Mouse (Mus musculus): ENCODE measurements at regions not wholly inside any gene's neighbourhood (a gene's known extent, or its start where the extent isn't known, plus 50 kb on each side); places are given as distances from the start of the nearest gene placed in this dataset.
"Not testable (repeated sequence)": the region's sequence is repeated elsewhere in the genome, so short reads cannot be mapped to it uniquely, and the experiment has no call there.

DNA sequence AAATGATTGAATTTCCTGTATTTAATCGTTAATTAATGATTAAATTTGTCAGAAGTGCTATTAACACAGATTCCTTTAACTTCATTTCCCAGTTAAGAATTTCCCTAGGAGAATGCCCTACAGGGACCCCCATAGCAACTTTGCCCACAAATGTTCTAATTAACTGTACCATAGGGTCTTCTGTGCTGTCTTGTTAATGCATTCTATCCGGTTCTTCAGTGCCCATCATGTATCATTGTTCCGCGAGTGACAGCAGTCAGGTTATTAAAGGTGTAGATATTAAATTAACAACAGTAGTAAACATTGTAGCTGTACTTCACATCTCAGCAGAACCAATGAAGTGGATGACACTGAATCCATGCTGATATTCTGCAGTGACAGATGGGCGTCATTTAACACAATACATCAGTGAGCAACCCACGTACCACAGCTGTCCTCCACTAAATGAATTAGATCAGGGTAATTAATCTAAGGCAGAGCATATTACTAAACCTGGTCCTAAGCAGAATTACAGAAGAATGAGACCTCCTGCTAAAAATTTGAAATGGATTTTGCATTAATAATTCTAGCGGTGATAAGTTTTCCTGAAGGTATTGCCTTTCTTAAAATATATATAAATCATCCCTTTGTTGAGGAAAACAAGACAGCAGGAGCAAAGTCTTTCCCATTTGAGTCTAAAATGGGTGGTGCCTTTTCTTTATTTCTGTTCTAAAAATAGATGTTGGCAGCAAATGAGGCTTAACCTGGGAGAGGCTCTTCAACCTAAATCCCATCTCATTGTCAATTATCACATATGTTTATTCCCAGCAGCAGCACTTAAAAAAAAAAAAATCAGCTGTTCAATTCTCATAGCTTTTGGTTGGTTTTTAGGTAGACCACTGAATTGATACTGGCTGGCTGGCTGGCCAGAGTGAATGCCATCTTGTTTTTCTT lies 872.3 kb downstream of the Nxph1 start:
- H3K9me3 ChIP-seq (ENCODE audit: low read depth, low read length), result no peaks in the 10 kb centered on the region
- no peak for ATAC-seq (ENCODE audit: insufficient read depth)
- no peaks in the 10 kb centered on the region for H3K36me3 ChIP-seq (ENCODE audit: insufficient read depth)
- H3K4me1 ChIP-seq (ENCODE audit: insufficient read depth), result no peaks in the 10 kb centered on the region
- H3K4me3 ChIP-seq (ENCODE audit: low read depth, low read length), result no peak overlapping the region
- no peak for TF ChIP-seq CTCF (IDR thresholded peaks at IDR 0.05; ENCODE audit: low read depth)
- no peak overlapping the region for H3K27ac ChIP-seq (ENCODE audit: low read depth)
- H3K4me2 ChIP-seq, result no peak overlapping the region
- no peak overlapping the region for H3K9ac ChIP-seq
- no peak for DNase-seq
- 88% methylated on average over 7 of the region's 7 CpGs for WGBS
- H3K27me3 ChIP-seq (ENCODE audit: insufficient read depth, low read length), result no peaks in the 10 kb centered on the region

DNA sequence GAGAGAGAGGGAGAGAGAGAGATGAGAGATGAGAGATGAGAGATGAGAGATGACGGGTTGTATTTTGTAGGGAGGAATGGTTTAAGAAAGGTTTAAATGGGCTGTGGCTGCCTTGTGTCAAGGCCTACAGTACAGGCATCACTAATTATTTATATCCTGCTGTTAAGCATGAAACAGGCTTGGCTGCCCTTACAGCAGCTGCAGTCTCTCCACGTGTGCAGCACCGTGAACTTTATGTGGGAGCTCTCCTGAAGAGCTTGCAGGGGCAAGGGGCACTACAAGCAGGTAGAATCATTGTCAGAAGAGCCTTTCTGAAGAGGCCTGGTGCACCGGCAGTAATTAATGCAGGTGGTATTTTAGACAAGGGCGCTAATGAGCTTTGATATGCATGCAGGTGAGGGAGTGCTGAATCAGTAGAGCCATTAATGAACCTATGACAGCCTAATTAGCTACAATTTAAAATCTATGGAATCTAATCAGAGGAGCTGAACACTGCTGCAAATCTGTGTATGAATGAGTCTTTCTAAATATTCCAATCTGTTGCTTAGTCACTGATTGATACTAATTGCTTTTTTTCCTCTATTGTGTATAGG lies 886.7 kb downstream of the Nxph1 start:
- Histone ChIP-seq H3K27ac (ENCODE audit: low read depth) (no peak overlapping the region), H3K4me1 (ENCODE audit: insufficient read depth) (no peaks in the 10 kb centered on the region), H3K9me3 (ENCODE audit: low read depth, low read length) (no peaks in the 10 kb centered on the region), H3K4me2 (no peak overlapping the region), H3K27me3 (ENCODE audit: insufficient read depth, low read length) (no peaks in the 10 kb centered on the region), H3K36me3 (ENCODE audit: insufficient read depth) (no peaks in the 10 kb centered on the region), H3K9ac (no peak overlapping the region), H3K4me3 (ENCODE audit: low read depth, low read length) (no peak overlapping the region)
- 63% methylated on average over 5 of the region's 5 CpGs for WGBS
- no peak for TF ChIP-seq CTCF (IDR thresholded peaks at IDR 0.05; ENCODE audit: low read depth)
- DNase-seq, result no peak
- ATAC-seq (ENCODE audit: insufficient read depth), result no peak

DNA sequence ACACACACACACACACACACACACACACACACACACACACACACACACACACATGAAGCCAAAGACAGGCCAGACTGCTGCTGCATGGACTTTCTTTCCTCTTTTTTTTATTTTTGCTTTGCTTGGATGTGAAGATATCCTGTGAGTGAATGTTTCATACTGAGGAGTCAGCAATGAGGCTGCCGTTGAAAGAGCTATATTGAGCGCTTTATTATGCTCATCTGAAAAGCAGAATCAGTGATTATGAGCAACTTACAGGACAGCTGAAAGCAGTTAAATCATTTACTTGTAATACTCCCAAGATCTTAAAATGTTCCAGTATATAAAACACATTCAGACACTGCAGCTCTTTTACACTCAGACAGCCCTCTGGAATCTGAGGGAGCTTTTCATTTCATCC lies 894.2 kb downstream of the Nxph1 start:
- no peak for TF ChIP-seq CTCF (IDR thresholded peaks at IDR 0.05; ENCODE audit: low read depth)

DNA sequence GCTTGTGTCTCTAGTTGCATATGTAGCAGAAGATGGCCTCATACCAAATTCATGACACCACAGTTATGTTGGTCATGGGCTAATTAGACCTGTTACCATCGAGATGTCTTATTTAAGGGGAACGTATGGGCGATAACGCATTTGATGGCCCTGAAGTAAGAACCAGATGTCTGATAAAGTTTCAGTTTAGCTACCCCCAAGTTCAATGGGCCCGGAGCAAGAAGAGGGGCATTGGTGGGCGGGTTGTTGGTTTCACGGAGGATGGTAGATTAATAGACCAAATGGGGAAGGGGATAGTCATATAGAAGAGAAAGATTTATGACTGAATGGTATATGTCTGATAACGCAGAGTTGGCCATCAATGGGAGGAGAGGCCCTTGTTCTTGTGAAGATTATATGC lies 941.6 kb downstream of the Nxph1 start:
- not testable (repeated sequence) for H3K36me3 ChIP-seq (ENCODE audit: insufficient read depth); H3K27me3 ChIP-seq (ENCODE audit: insufficient read depth, low read length); H3K27ac ChIP-seq (ENCODE audit: low read depth); H3K9ac ChIP-seq; H3K9me3 ChIP-seq (ENCODE audit: low read depth, low read length); H3K4me1 ChIP-seq (ENCODE audit: insufficient read depth); H3K4me3 ChIP-seq (ENCODE audit: low read depth, low read length); DNase-seq; H3K4me2 ChIP-seq
- ATAC-seq (ENCODE audit: insufficient read depth), result peak; percentile 100
- WGBS, result 85% methylated on average over 8 of the region's 8 CpGs

More for the DNA sequence above, 894.2 kb downstream of the Nxph1 start:
- H3K9ac ChIP-seq, result no peak overlapping the region
- 93% methylated on average over 2 of the region's 2 CpGs for WGBS
- no peaks in the 10 kb centered on the region for H3K4me1 ChIP-seq (ENCODE audit: insufficient read depth)
- H3K4me3 ChIP-seq (ENCODE audit: low read depth, low read length), result no peak overlapping the region
- H3K9me3 ChIP-seq (ENCODE audit: low read depth, low read length), result no peaks in the 10 kb centered on the region
- H3K27me3 ChIP-seq (ENCODE audit: insufficient read depth, low read length), result no peaks in the 10 kb centered on the region
- no peak overlapping the region for H3K4me2 ChIP-seq
- no peaks in the 10 kb centered on the region for H3K36me3 ChIP-seq (ENCODE audit: insufficient read depth)
- H3K27ac ChIP-seq (ENCODE audit: low read depth), result no peak overlapping the region
- ATAC-seq (ENCODE audit: insufficient read depth) (no peak), DNase-seq (no peak)
